Mouse (Mus musculus) bone marrow macrophage, adult 2 months (primary cell): Measurements from ENCODE around the gene Npat. TPM values are rescaled to one million over a fixed set of nuclear protein-coding genes. Genes with fewer than 3 reads are reported as not detected.

Source experiments
- H3K27ac ChIP-seq: 2 replicates; pipeline ENCODE4 v1.5.1; 2012; ENCODE audit warnings: low read depth, low read length; ENCODE audit not compliant: insufficient read depth
- H3K4me1 ChIP-seq: 2 replicates; pipeline ENCODE4 v1.6.1; 2012; ENCODE audit warnings: low read length; ENCODE audit not compliant: control insufficient read depth, insufficient read depth
- H3K4me3 ChIP-seq: 2 replicates; pipeline ENCODE4 v1.5.1; 2012; ENCODE audit warnings: mild to moderate bottlenecking, low read length, moderate library complexity; ENCODE audit not compliant: insufficient read depth
- CTCF ChIP-seq: IDR thresholded peaks from 2 replicates; pipeline ENCODE4 v1.5.1; 2012; ENCODE audit warnings: low read depth, mild to moderate bottlenecking, low read length, moderate library complexity
- POLR2A ChIP-seq: IDR thresholded peaks from 2 replicates; pipeline ENCODE4 v1.6.1; 2012; ENCODE audit warnings: mild to moderate bottlenecking, low read depth, low read length, borderline replicate concordance
- polyA plus RNA-seq: library from polyadenylated mRNA; stranded (reverse); fragments of >200 nt; gene quantifications from 2 replicates; pipeline ENCODE4 v1.2.4, GENCODE M21; 2012; ENCODE audit not compliant: missing spikeins, insufficient read depth, insufficient read length

Gene Npat
- 8.1 and 10.6 TPM in 2 replicates for polyA plus RNA-seq

DNA sequence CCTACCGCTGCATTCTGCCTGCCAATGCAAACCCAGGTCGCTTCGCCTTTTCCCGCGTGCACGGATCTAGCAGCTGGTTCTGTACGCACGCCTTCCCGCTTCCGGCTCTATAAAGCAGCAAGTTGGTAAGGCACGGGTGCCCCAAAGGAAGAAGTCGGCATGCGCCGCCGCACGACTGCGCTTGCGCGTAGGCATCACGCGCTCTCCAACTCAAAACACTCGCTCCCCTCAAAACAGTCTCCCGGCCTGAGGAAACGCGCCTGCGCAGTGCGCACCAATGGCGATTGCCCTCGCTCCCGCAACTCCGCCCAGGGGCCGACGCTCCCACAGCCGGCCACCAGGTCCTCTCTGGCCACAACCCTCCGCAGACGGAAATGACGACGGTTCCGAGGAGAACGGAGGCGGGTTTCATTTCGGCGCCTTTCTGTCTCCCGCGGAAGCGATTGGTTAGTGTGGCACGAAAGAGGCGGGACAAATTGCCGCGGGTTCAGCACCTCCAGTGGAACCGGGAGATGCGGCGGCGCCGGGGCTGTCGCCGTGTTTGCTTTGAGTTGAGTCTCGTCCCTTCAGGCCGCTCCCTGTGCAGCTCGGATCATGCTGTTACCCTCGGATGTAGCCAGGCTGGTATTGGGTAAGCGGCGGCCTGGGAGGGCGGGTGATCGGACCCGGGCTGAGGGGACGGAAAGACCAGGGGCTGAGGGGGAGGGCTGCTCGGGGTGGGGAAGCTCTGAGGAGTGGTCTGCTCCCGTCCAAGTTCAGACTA is at the start of gene Npat, which contains the start of gene Atm:
Gene Npat (plus strand): TSS at position 490 of the 763 bp plus-strand sequence.
Gene Atm (minus strand): TSS at position 183 of the 763 bp plus-strand sequence.
- Histone ChIP-seq H3K4me3 (peak within 1 kb of the TSS; percentile 79), H3K27ac (peak within 1 kb of the TSS; percentile 62), H3K4me1 (peaks cover 12% of the 10 kb centered on the region)
- TF ChIP-seq POLR2A (peak; percentile 21; the same call in 1 of the 2 replicates), CTCF (no peak)

DNA sequence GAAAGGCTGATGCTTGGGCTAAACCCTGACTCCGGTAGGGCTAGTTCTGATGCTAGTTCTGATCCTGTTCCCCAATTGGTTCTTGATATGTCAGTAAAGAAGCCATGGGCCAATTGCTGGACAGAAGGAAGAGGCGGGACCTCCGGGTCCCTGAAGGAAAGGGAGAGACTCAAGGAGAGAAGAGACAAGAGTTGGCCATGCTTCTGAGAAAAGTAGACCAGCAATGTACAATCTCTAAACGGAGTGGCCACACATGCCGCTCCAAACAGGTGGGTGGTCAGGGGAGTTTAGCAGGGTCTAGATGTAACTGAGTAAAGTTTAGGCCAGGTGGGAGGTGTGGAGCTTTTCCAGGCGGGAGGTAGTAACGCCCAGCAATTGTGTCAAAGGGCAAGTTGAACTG is 28.8 kb upstream of the Npat start:
- Histone ChIP-seq H3K27ac (no peak overlapping the region), H3K4me1 (no peaks in the 10 kb centered on the region), H3K4me3 (no peak overlapping the region)
- TF ChIP-seq POLR2A: no peak
- TF ChIP-seq CTCF: no peak

DNA sequence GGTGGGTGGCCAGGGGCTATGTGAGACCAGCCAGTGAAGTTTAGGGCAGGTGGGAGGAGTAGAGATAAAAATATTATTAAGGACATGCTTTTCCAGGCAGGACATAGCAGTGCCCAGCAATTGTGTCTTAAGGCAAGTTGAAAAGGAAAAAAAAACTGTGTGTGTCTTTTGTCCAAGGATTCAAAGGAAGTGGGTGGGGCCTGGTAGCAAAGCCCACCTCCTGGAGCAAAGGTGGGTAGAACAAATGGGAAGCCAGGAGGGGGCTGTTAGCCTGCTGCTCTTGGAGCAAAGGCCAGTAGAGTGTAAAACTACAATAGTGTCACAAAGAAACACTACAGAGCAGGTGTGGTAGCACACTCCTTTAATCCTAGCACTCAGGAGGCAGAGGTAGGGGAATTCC is 22.8 kb upstream of the Npat start:
- Histone ChIP-seq H3K4me1 (no peaks in the 10 kb centered on the region), H3K4me3 (no peak overlapping the region), H3K27ac (no peak overlapping the region)
- TF ChIP-seq POLR2A (no peak), CTCF (no peak)

DNA sequence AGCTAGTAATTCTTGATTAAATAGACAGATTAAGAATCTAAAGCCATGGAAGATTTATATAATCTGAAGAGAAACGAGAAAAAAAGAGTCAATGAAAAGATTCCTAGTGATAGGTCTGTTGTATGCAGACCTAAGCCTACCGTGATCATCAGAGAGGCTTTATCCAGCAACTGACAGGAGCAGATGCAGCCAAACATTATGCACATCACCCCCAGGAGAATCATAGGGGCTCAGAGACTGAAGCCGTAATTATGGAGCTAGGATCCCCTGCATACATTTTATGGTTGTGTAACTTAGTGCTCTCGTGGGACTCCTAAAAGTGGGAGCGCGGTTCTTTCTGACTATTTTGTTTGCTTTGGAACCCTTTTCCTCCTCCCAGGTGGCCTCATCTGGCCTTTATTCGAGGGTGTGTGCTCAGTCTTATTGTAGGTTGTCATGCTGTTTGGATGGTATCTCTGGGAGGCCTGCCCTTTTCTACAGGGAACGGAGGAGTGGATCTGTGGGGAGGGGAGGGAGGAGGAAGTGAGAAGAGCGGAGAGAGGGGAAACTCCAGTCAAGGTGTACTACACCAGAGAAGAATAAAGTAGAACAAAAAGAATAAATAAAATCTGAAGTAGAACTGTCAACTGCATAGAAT is 19.4 kb upstream of the Npat start:
- H3K27ac ChIP-seq: no peak overlapping the region
- no peaks in the 10 kb centered on the region for H3K4me1 ChIP-seq
- H3K4me3 ChIP-seq: no peak overlapping the region
- TF ChIP-seq POLR2A (no peak), CTCF (no peak)

DNA sequence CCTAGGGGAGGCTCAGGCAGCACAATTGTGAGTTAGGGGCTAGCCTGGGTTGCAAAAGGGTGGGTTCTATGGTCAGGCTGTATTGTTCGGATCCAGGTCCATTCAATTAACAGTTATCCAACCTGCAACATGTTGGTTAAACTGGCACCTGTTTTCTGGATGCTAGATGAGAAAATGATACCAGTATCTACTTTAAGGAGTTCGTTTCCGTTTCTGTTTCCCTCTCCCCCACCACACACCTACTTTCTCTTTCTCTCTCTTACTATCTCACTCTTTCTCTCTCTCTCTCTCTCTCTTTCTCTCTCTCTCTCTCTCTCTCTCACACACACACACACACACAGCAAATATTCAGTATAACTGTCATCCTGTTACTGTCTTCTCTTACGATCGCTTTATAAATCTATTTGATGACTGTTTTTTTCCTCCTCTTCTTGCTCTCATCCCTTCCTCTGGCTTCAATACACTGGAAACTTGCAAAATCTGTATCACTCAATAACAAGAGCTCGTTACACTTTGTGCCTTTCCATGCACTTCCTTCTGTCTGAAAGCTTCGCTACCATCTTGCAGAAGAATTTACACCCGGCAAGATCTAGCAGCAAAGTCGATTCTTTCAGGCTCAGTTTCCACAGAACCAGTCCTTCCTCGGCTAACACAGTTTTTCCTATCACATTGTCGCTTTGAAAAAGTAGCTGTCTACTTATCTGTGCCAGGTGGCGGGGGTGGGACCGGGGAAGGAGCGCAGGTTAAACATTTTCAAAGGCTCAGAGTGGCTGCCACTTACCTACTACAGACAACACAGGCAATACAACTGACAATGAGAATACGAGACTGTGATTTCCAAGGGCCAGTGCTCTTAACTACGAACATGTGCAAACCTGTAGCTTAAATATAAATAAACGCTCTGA is 1.2 kb upstream of the Npat start:
- Histone ChIP-seq H3K27ac (peak overlapping the region; percentile 62), H3K4me1 (peaks cover 12% of the 10 kb centered on the region)

DNA sequence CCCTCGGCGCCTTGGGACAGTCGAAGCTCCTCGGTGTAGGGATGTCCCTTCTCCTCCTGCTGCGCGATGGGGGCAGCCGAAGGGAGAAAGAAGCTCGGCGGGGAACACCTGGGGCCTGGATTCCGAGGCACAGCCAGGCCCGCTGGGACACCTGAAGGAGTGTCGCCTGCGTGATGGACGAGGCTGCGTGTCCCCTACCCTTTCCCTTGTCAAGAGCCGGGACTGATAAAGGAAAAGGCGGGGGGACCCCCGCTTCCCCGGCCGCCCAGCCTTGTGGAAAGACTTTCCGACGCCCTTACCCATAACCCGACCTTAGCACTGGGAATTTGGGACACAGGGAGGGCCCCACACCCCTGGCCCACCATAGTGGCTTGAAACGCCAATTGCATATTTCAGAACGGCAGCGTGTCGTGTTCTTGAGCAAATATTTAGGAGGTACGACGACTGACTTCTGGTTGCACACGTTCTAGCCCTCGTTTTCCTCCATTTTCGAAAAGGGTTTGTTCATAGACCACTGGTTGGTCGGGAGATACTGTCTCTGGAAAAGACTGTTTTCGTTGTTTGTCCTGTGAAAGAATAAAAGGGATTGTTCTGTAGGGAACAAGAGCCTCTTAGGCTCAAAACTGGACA is 604 bp downstream of the Npat start:
- TF ChIP-seq CTCF (no peak), POLR2A (no peak)
- Histone ChIP-seq H3K4me3 (peak overlapping the region; percentile 79), H3K27ac (peak overlapping the region; percentile 56), H3K4me1 (peaks cover 12% of the 10 kb centered on the region)

More for the DNA sequence above, 1.2 kb upstream of the Npat start:
- TF ChIP-seq CTCF: no peak
- TF ChIP-seq POLR2A: no peak
- peak overlapping the region; percentile 78 for H3K4me3 ChIP-seq

DNA sequence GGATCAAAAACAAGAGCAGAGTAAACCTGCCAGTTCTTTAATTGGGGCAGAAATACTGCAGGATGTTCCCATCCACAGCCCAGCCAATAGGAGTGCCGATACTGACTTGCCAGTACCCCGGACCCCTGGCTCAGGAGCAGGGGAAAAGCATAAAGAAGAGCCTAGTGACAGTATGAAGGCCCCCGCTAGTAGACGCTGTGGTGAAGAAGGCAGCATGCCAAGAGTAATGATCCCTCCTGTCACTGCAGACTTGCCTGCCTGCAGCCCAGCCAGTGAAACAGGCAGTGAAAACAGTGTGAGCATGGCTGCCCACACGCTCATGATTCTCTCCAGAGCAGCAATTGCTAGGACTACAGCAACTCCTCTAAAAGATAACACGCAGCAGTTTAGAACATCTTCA is 33.8 kb downstream of the Npat start:
- Histone ChIP-seq H3K27ac (no peak overlapping the region), H3K4me1 (no peaks in the 10 kb centered on the region), H3K4me3 (no peak overlapping the region)
- TF ChIP-seq CTCF (no peak), POLR2A (no peak)

DNA sequence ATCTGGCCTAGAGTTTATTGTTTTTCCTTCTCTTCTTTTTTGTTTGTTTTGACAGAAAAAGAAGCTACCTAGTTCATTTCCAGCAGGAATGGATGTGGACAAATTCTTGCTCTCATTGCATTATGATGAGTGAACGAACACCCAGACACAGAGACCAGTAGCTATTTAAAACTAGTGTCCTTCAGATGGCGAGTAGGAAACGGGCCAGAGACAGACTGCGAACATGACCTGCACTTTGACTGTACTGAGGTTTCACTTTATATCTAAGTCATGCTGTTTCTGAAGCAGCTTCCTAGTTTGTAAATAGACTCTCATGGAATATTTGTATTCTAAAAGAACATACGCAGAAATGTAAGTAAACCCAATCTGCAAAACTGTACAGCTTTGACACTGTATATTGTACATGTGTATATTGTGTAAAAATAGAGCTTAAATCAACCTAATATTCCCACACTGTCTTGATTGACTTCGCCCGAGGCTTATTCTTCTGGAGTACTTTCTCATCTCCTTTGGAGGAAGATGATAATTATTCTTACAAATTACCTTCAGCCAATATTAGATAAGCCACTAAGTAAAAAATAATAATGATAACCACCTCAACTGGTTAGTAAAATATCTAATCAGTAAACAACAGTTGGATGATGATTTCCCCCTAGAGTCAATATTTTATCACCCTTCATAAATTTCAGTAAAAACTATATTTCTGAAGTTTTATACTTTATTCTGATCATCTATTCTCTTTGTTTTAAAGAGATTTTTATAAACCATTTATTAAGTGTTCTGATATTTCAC is 35.9 kb downstream of the Npat start:
- Histone ChIP-seq H3K4me3 (no peak overlapping the region), H3K4me1 (no peaks in the 10 kb centered on the region), H3K27ac (no peak overlapping the region)
- TF ChIP-seq CTCF: no peak
- TF ChIP-seq POLR2A: no peak
